Mouse (Mus musculus): ENCODE results near the gene Gm13057.
"Not testable (repeated sequence)": the region's sequence is repeated elsewhere in the genome, so short reads cannot be mapped to it uniquely, and the experiment has no call there.

The Gm13057 gene

DNA sequence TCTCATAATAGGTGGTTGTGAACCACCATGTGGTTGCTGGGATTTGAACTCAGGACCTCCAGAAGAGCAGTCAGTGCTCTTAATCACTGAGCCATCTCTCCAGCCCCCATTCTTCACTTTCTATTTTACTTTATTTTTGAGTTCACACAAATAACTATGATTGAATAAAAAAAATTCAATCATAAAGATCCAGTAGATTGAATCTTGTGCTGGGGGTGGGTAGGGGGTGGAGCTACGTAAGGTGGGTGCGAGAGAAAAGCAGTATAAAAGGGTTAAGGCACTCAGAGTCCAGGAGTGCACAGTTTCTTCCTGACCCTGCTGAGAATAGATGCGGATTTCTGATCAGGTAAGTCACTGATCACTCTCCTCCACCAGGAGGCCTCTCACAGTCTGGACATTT, at the start of gene Gm13057, which contains the start of gene BC080695:
Gm13057 (plus strand) TSS at position 310 of the 400 bp plus-strand sequence.
BC080695 (plus strand) TSS at position 301 of the 400 bp plus-strand sequence.
- not testable (repeated sequence) for ATAC-seq (ENCODE audit: insufficient number of reproducible peaks, low FRiP score, low TSS enrichment)

DNA sequence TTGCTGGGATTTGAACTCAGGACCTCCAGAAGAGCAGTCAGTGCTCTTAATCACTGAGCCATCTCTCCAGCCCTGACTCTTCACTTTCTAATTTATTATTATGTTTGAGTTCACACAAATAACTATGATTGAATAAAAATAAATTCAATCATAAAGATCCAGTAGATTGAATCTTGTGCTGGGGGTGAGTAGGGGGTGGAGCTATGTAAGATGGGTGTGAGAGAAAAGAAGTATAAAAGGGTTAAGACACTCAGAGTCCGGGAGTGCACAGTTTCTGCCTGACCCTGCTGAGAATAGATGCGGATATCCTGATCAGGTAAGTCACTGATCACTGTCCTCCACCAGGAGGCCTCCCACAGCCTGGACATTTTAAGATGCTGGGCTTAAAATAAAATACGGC, 40.5 kb upstream of the Gm13057 start, which contains the start of gene Gm13043:
Gm13043 (plus strand) TSS at position 301 of the 400 bp plus-strand sequence.
- ATAC-seq (ENCODE audit: insufficient number of reproducible peaks, low FRiP score, low TSS enrichment): no peak

DNA sequence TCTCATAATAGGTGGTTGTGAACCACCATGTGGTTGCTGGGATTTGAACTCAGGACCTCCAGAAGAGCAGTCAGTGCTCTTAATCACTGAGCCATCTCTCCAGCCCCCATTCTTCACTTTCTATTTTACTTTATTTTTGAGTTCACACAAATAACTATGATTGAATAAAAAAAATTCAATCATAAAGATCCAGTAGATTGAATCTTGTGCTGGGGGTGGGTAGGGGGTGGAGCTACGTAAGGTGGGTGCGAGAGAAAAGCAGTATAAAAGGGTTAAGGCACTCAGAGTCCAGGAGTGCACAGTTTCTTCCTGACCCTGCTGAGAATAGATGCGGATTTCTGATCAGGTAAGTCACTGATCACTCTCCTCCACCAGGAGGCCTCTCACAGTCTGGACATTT, 15.9 kb upstream of the Gm13057 start, which contains the start of gene Gm13040:
Gm13040 (plus strand) TSS at position 301 of the 400 bp plus-strand sequence.
- not testable (repeated sequence) for ATAC-seq (ENCODE audit: insufficient number of reproducible peaks, low FRiP score, low TSS enrichment)
